Comparison of ENCODE assay signal across 17 mouse cellular contexts in genomic region chr5:49645781-49646180, GRCm38 (mm10).
"Had no signal": no experiment of that assay in that cellular context is flagged by ENCODE, and none has a peak within 500 bp of the region (broad histone marks: within the 10 kb centered on the region; RNA-seq: fewer than 3 reads in every experiment).

No protein-coding gene starts in this region.

- H3K36me3 ChIP-seq: limb, embryonic 15.5 days; liver, embryonic 12.5 days; midbrain, embryonic 10.5 days; neural tube, embryonic 13.5 days; stomach, embryonic 15.5 days had no signal

- ATAC-seq: liver, embryonic 12.5 days had no signal

- H3K4me2 ChIP-seq: limb, embryonic 15.5 days; liver, embryonic 12.5 days; lung, embryonic 14.5 days; neural tube, embryonic 13.5 days; stomach, embryonic 15.5 days had no signal

- H3K27me3 ChIP-seq: limb, embryonic 15.5 days; liver, embryonic 12.5 days; neural tube, embryonic 13.5 days; stomach, embryonic 15.5 days had no signal

- H3K4me3 ChIP-seq: limb, embryonic 15.5 days; liver, embryonic 12.5 days; midbrain, embryonic 10.5 days; neural tube, embryonic 13.5 days; stomach, embryonic 15.5 days had no signal

- H3K27ac ChIP-seq: kidney, postnatal 0 days; limb, embryonic 15.5 days; liver, embryonic 12.5 days; midbrain, embryonic 10.5 days; neural tube, embryonic 13.5 days; stomach, embryonic 15.5 days had no signal

- H3K9ac ChIP-seq: limb, embryonic 15.5 days; liver, embryonic 12.5 days; lung, embryonic 14.5 days; neural tube, embryonic 13.5 days; stomach, embryonic 15.5 days had no signal

- H3K4me1 ChIP-seq: limb, embryonic 15.5 days; liver, embryonic 12.5 days; midbrain, embryonic 10.5 days; neural tube, embryonic 13.5 days; stomach, embryonic 15.5 days had no signal

- H3K9me3 ChIP-seq: limb, embryonic 15.5 days; midbrain, embryonic 10.5 days; neural tube, embryonic 13.5 days; stomach, embryonic 15.5 days had no signal

- DNase-seq: kidney, adult 9 months; kidney, postnatal 36 days; layer of hippocampus, adult 9-11 months; layer of hippocampus, postnatal 36 days; lung, embryonic 14.5 days; lung, postnatal 10 days; lung, postnatal 4 days; midbrain, embryonic 14.5 days; right cerebral cortex, postnatal 14 days; thymus, adult 2 months; thymus, postnatal 25 days had no signal
